Mouse (Mus musculus) liver, embryonic 14.5 days (tissue): Measurements from ENCODE around the gene Hbb-bt.

Experiments
- CTCF ChIP-seq: IDR thresholded peaks from 2 replicates; pipeline ENCODE4 v1.5.1; 2016; ENCODE audit warnings: antibody characterized with exemption, low read depth, control low read depth
- EP300 ChIP-seq: IDR thresholded peaks from 2 replicates; pipeline ENCODE4 v1.6.1; 2016; ENCODE audit warnings: antibody characterized with exemption, low read depth

DNA sequence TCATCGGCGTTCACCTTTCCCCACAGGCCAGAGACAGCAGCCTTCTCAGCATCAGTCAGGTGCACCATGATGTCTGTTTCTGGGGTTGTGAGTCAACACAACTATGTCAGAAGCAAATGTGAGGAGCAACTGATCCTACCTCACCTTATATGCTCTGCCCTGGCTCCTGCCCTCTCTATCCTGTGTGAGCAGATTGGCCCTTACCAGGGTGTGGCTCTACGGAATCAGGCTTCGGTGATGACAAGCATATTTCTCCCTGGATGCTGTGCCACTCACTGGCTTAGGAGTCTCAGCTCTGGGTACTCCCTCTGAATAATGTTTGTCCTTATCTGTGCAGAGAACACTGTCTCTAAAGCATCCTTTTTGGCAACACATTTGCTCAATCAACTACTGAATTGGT lies 14.0 kb upstream of the Hbb-bt start, which contains the start of gene Hbb-bs:
- TF ChIP-seq CTCF (no peak), EP300 (peak; percentile 95)
